In the genomic region with DNA sequence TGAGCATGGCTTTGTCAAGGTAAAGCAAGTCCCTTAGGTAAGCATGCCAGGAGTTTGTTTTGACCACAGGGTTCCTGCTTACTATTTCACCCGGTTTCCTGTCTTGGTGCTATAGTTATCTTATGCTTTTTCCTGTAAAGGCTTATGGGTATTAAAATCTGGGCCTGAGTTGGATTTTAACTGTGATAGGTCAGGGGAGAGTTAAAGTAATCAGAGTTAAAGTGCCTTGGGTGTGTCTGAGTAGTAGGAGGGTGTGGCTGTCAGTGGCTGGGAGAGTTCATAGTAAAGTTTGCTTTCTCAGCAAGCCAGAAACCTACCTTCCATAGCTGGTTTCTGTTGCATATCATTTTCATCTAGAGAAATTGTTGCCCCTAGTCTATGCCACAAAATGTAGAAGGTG, we compare ENCODE assay signal across 10 mouse cellular contexts. TPM values are rescaled to one million over a fixed set of nuclear protein-coding genes. Genes with fewer than 3 reads are reported as not detected.
DNase-seq lines count a peak whose midpoint lies in the region; ATAC-seq lines count a peak whose summit lies in the region.
"Had no signal": no experiment of that assay in that cellular context is flagged by ENCODE, and none has a peak within 500 bp of the region (broad histone marks: within the 10 kb centered on the region; RNA-seq: fewer than 3 reads in every experiment).

No protein-coding gene starts in this region.

- no peaks in the 10 kb centered on the region for H3K36me3 ChIP-seq in liver, embryonic 12.5 days
- H3K36me3 ChIP-seq in embryonic facial prominence, embryonic 14.5 days (ENCODE audit: control insufficient read depth, insufficient read depth, low read length), result 0 out of 2 replicates have a peak, but pooled peaks cover 4% of the 10 kb centered on the region
- no peaks in the 10 kb centered on the region for H3K36me3 ChIP-seq in intestine, embryonic 14.5 days (ENCODE audit: control insufficient read depth, insufficient read depth, low read length)
- no peaks in the 10 kb centered on the region for H3K36me3 ChIP-seq in neural tube, embryonic 14.5 days (ENCODE audit: control insufficient read depth, insufficient read depth, low read length)

- H3K4me3 ChIP-seq in liver, embryonic 12.5 days, result no peak overlapping the region
- 0 out of 2 replicates have a peak overlapping the region, but pooled peaks have one; percentile 99 for H3K4me3 ChIP-seq in embryonic facial prominence, embryonic 14.5 days (ENCODE audit: low read depth, low read length)
- H3K4me3 ChIP-seq in intestine, embryonic 14.5 days (ENCODE audit: low read depth, low read length), result 0 out of 2 replicates have a peak overlapping the region, but pooled peaks have one; percentile 88
- 0 out of 2 replicates have a peak overlapping the region, but pooled peaks have one; percentile 97 for H3K4me3 ChIP-seq in neural tube, embryonic 14.5 days (ENCODE audit: low read depth, low read length)

- ATAC-seq in liver, embryonic 12.5 days, result no peak
- ATAC-seq in embryonic facial prominence, embryonic 14.5 days (ENCODE audit: low read depth), result no peak
- ATAC-seq in intestine, embryonic 14.5 days (replicated peaks; ENCODE audit: low FRiP score, low TSS enrichment, low read depth), result no peak
- ATAC-seq in neural tube, embryonic 14.5 days (ENCODE audit: low read depth), result no peak

- peak overlapping the region; percentile 98 for H3K4me2 ChIP-seq in liver, embryonic 12.5 days
- peak overlapping the region; percentile 84 for H3K4me2 ChIP-seq in embryonic facial prominence, embryonic 14.5 days (ENCODE audit: low read depth, low read length)
- H3K4me2 ChIP-seq in intestine, embryonic 14.5 days (ENCODE audit: low read length), result peak overlapping the region; percentile 47
- peak overlapping the region; percentile 42 for H3K4me2 ChIP-seq in neural tube, embryonic 14.5 days (ENCODE audit: low read depth, low read length)

- WGBS in liver, embryonic 12.5 days (ENCODE audit: insufficient replicate concordance), result 8% methylated on average over 1 of the region's 1 CpGs
- WGBS in embryonic facial prominence, embryonic 14.5 days, result 25% methylated on average over 1 of the region's 1 CpGs
- 32% methylated on average over 1 of the region's 1 CpGs for WGBS in intestine, embryonic 14.5 days
- 80% methylated on average over 1 of the region's 1 CpGs for WGBS in neural tube, embryonic 14.5 days

- H3K9me3 ChIP-seq in liver, embryonic 12.5 days (replicated peaks), result no peaks in the 10 kb centered on the region
- no peaks in the 10 kb centered on the region for H3K9me3 ChIP-seq in embryonic facial prominence, embryonic 14.5 days (ENCODE audit: control insufficient read depth, low read length)
- no peaks in the 10 kb centered on the region for H3K9me3 ChIP-seq in intestine, embryonic 14.5 days (ENCODE audit: control insufficient read depth, low read length)
- H3K9me3 ChIP-seq in neural tube, embryonic 14.5 days (ENCODE audit: control insufficient read depth, low read length), result no peaks in the 10 kb centered on the region

- no peak overlapping the region for H3K9ac ChIP-seq in liver, embryonic 12.5 days
- H3K9ac ChIP-seq in embryonic facial prominence, embryonic 14.5 days (ENCODE audit: low read depth, low read length), result peak overlapping the region; percentile 98; the same call in 1 of the 2 replicates
- 0 out of 2 replicates have a peak overlapping the region, but pooled peaks have one; percentile 89 for H3K9ac ChIP-seq in intestine, embryonic 14.5 days (ENCODE audit: low read length)
- no peak overlapping the region; the same call in 1 of the 2 replicates for H3K9ac ChIP-seq in neural tube, embryonic 14.5 days (replicated peaks; ENCODE audit: low read depth, low read length)

- H3K27me3 ChIP-seq in liver, embryonic 12.5 days (replicated peaks), result peaks cover 8% of the 10 kb centered on the region
- H3K27me3 ChIP-seq in embryonic facial prominence, embryonic 14.5 days (replicated peaks; ENCODE audit: control insufficient read depth, insufficient read depth, low read length), result no peaks in the 10 kb centered on the region
- H3K27me3 ChIP-seq in intestine, embryonic 14.5 days (replicated peaks; ENCODE audit: control insufficient read depth, insufficient read depth, low read length), result no peaks in the 10 kb centered on the region
- no peaks in the 10 kb centered on the region; the same call in 1 of the 2 replicates for H3K27me3 ChIP-seq in neural tube, embryonic 14.5 days (ENCODE audit: control insufficient read depth, insufficient read depth, low read length)

- H3K4me1 ChIP-seq in liver, embryonic 12.5 days, result peaks cover 47% of the 10 kb centered on the region
- H3K4me1 ChIP-seq in embryonic facial prominence, embryonic 14.5 days (ENCODE audit: control insufficient read depth, insufficient read depth, low read length), result peaks cover 30% of the 10 kb centered on the region
- H3K4me1 ChIP-seq in intestine, embryonic 14.5 days (replicated peaks; ENCODE audit: control insufficient read depth, insufficient read depth, low read length), result peaks cover 30% of the 10 kb centered on the region
- peaks cover 21% of the 10 kb centered on the region for H3K4me1 ChIP-seq in neural tube, embryonic 14.5 days (ENCODE audit: control insufficient read depth, insufficient read depth, low read length)

- H3K27ac ChIP-seq in liver, embryonic 12.5 days, result no peak overlapping the region
- H3K27ac ChIP-seq in embryonic facial prominence, embryonic 14.5 days (replicated peaks; ENCODE audit: low read depth, low read length), result no peak overlapping the region
- H3K27ac ChIP-seq in intestine, embryonic 14.5 days (ENCODE audit: low read depth), result peak overlapping the region; percentile 11; the same call in 1 of the 2 replicates
- no peak overlapping the region for H3K27ac ChIP-seq in neural tube, embryonic 14.5 days (ENCODE audit: low read depth, low read length)

- no peak for DNase-seq in liver
- no peak for DNase-seq in embryonic facial prominence, embryonic 14.5 days (ENCODE audit: low spot score)
- DNase-seq in intestine, embryonic 14.5 days (ENCODE audit: low spot score), result no peak
- DNase-seq in adrenal gland, adult 8-10 months, result no peak
- no peak for DNase-seq in cerebellum, adult 9-11 months
- DNase-seq in ovary, postnatal 14 days (ENCODE audit: low spot score), result no peak
- DNase-seq: kidney, postnatal 14 days had no signal

RNA-seq across cellular contexts. Expression of a gene that starts 2.7 kb away (rescaled TPM):
- polyA plus RNA-seq in liver, embryonic 12.5 days (2016; fragmentation: Nextera tagmentation; extraction: Ambion mirVana), result 13.4 and 14.1 TPM in 2 replicates
- 24.9 and 25.5 TPM in 2 replicates for polyA plus RNA-seq in embryonic facial prominence, embryonic 14.5 days (2014; fragmentation: Nextera tagmentation; extraction: Ambion mirVana)
- 20.5 and 20.9 TPM in 2 replicates for polyA plus RNA-seq in intestine, embryonic 14.5 days (2014; fragmentation: Nextera tagmentation; extraction: Ambion mirVana)
- 22.3 and 28.9 TPM in 2 replicates for polyA plus RNA-seq in neural tube, embryonic 14.5 days (2014; fragmentation: Nextera tagmentation; extraction: Ambion mirVana)
- total RNA-seq in adrenal gland, adult 8-10 months (2022), result 10 to 100 TPM; 48.1 to 67.9 (median 61.7) TPM

RNA-seq across cellular contexts. Expression of a gene that starts 48.6 kb away (rescaled TPM):
- polyA plus RNA-seq in liver, embryonic 12.5 days (2016; fragmentation: Nextera tagmentation; extraction: Ambion mirVana), result 5.3 and 7.3 TPM in 2 replicates
- polyA plus RNA-seq in embryonic facial prominence, embryonic 14.5 days (2014; fragmentation: Nextera tagmentation; extraction: Ambion mirVana), result 7.8 and 7.9 TPM in 2 replicates
- 10.6 and 13.7 TPM in 2 replicates for polyA plus RNA-seq in intestine, embryonic 14.5 days (2014; fragmentation: Nextera tagmentation; extraction: Ambion mirVana)
- 5.8 and 10.8 TPM in 2 replicates for polyA plus RNA-seq in neural tube, embryonic 14.5 days (2014; fragmentation: Nextera tagmentation; extraction: Ambion mirVana)
- total RNA-seq in adrenal gland, adult 8-10 months (2022), result 1 to 10 TPM; 2.0 to 3.8 (median 3.2) TPM

RNA-seq across cellular contexts. Expression of a gene that starts 57.7 kb away (rescaled TPM):
- not detected in 2 replicates for polyA plus RNA-seq in liver, embryonic 12.5 days (2016; fragmentation: Nextera tagmentation; extraction: Ambion mirVana)
- not detected in 2 replicates for polyA plus RNA-seq in embryonic facial prominence, embryonic 14.5 days (2014; fragmentation: Nextera tagmentation; extraction: Ambion mirVana)
- polyA plus RNA-seq in intestine, embryonic 14.5 days (2014; fragmentation: Nextera tagmentation; extraction: Ambion mirVana), result not detected in 2 replicates
- not detected in 2 replicates for polyA plus RNA-seq in neural tube, embryonic 14.5 days (2014; fragmentation: Nextera tagmentation; extraction: Ambion mirVana)
- not detected for total RNA-seq in adrenal gland, adult 8-10 months (2022)
- total RNA-seq: common myeloid progenitor, adult 5-6 weeks had no signal

Comparison
In these comparisons a context has a peak if more than half of its experiments do, and no peak if none do; other contexts are left out.
1. H3K4me2 ChIP-seq: peak in every context shown above with its lines; median percentile 98 in liver, embryonic 12.5 days; 84 in embryonic facial prominence, embryonic 14.5 days; 47 in intestine, embryonic 14.5 days; 42 in neural tube, embryonic 14.5 days.
2. H3K9ac ChIP-seq: peak in embryonic facial prominence, embryonic 14.5 days (single experiment) and intestine, embryonic 14.5 days (single experiment); none in liver, embryonic 12.5 days (single experiment) and neural tube, embryonic 14.5 days (single experiment).